Mouse (Mus musculus) hindbrain, embryonic 10.5 days (tissue): Measurements from ENCODE around the gene Lilrb4a. TPM values are rescaled to one million over a fixed set of nuclear protein-coding genes. Genes with fewer than 3 reads are reported as not detected.

ENCODE experiments used
- DNase-seq: peaks from one replicate; pipeline ENCODE4 v3.0.0-alpha.2; 2017; ENCODE audit warnings: low spot score
- H3K27ac ChIP-seq: fragments of 300-500 bp; sonication (generic); 2 replicates; pipeline ENCODE4 v1.5.1; 2016; ENCODE audit warnings: mild to moderate bottlenecking, moderate library complexity
- H3K27me3 ChIP-seq: fragments of 300-500 bp; sonication (generic); 2 replicates; pipeline ENCODE4 v1.6.1; 2016; ENCODE audit warnings: mild to moderate bottlenecking; ENCODE audit not compliant: poor library complexity, insufficient read depth, severe bottlenecking
- H3K36me3 ChIP-seq: fragments of 300-500 bp; sonication (generic); 2 replicates; pipeline ENCODE4 v1.6.1; 2016; ENCODE audit warnings: mild to moderate bottlenecking, moderate library complexity
- H3K4me1 ChIP-seq: fragments of 300-500 bp; sonication (generic); replicated peaks from 2 replicates; pipeline ENCODE4 v1.6.1; 2016; ENCODE audit warnings: mild to moderate bottlenecking
- H3K4me3 ChIP-seq: fragments of 300-500 bp; sonication (generic); 2 replicates; pipeline ENCODE4 v1.5.1; 2016; ENCODE audit warnings: mild to moderate bottlenecking, moderate library complexity
- H3K9me3 ChIP-seq: fragments of 300-500 bp; sonication (generic); 2 replicates; pipeline ENCODE4 v1.6.1; 2016; ENCODE audit warnings: mild to moderate bottlenecking, moderate library complexity
- WGBS: fragments of 180-500 bp; shearing (Covaris S2); methylation state at CpG from one replicate; pipeline ENCODE4 v1.1.7; 2016; 5-methylcytosine and 5-hydroxymethylcytosine counted together
- polyA plus RNA-seq: library from polyadenylated mRNA; unstranded; fragments of >200 nt; fragmentation: Nextera tagmentation; extraction: Ambion mirVana; gene quantifications from 2 replicates; pipeline ENCODE4 v1.2.1, GENCODE M21; 2016

Lilrb4a gene
- polyA plus RNA-seq, 1 experiment from 2014 or later: 1.4 TPM

DNA sequence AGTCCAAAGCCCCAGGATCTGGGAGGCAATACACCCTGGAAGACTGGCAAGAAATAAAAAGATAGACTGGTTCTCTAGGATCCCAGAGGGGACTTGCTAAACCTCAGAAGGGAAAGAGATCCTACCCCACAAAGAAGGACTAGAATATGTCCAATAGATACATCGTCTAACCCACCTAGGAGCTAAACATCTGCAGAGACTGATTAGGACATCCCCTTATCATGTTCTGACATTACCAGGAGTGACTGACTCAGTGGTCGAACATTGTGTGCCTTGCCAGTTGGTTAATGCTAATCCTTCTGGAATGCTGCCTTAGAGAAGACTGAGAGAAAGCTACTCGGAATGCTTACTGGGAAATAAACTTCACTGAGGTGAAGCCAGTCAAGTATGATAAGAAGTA lies 38.7 kb downstream of the Lilrb4a start:
- Histone ChIP-seq H3K27me3 (no peaks in the 10 kb centered on the region), H3K36me3 (no peaks in the 10 kb centered on the region), H3K4me3 (no peak overlapping the region), H3K9me3 (no peaks in the 10 kb centered on the region), H3K4me1 (no peaks in the 10 kb centered on the region), H3K27ac (no peak overlapping the region)
- DNase-seq: no peak
- WGBS: 85% methylated on average over 3 of the region's 3 CpGs

DNA sequence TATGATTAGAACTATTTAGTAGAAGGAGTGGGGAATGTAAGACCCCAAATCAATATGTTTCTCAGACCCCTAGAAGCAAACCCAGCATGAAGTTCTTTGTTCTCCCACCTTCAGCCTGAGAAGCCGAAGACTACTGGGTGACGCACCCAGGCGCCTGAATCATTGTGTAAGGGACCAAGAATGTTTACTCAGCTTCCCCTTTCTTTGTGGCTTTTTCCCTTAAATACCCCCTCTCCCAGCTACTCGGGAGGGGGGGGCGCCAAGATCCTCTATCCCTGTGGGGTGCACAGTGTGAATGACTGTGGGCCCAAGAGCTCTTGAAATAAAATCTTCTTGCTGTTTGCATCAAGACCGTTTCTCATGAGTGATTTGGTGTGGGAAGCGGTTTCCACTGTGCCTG lies 40.1 kb downstream of the Lilrb4a start:
- WGBS: 90% methylated on average over 7 of the region's 7 CpGs
- H3K4me3 ChIP-seq: no peak overlapping the region
- no peak overlapping the region for H3K27ac ChIP-seq
- no peaks in the 10 kb centered on the region for H3K9me3 ChIP-seq
- DNase-seq: no peak
- no peaks in the 10 kb centered on the region for H3K36me3 ChIP-seq
- H3K4me1 ChIP-seq: no peaks in the 10 kb centered on the region
- no peaks in the 10 kb centered on the region for H3K27me3 ChIP-seq

Other genes with a start within 250 kb of the Lilrb4a start
- not detected in 2 replicates for gene Gm49339, start 10.3 kb upstream of the Lilrb4a start, polyA plus RNA-seq
- not detected in 2 replicates for gene Lilr4b, start 10.3 kb upstream of the Lilrb4a start, polyA plus RNA-seq
- gene Fam162b, start 99.6 kb downstream of the Lilrb4a start, polyA plus RNA-seq: 2.5 and 4.9 TPM in 2 replicates
- not detected in 2 replicates for gene Gprc6a, start 140.5 kb downstream of the Lilrb4a start, polyA plus RNA-seq
- not detected in 2 replicates for gene Rfx6, start 186.8 kb downstream of the Lilrb4a start, polyA plus RNA-seq